ENCODE assay signal across 8 mouse cellular contexts in the genomic region with DNA sequence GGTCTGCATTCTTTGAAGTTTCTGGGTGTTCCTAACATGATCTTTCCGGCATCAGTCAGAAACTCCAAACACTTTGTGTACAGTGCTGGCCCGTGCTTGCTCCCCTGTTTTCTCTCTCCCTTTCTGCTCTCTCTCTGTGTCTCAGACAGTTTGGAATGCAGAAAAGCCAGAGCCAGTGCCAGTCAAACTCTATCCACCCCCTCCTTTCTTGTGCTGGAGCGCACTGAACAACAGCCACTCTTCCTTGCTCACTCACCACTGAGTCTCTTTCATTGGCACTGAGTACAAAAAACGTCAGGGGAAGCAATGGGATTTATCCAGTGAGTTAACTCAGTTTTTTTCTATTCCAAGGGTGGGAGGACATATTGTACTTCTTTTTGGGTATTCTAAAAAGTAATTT.
DNase-seq lines count a peak whose midpoint lies in the region; ATAC-seq lines count a peak whose summit lies in the region.

No protein-coding gene starts in this region.

- no peaks in the 10 kb centered on the region for H3K27me3 ChIP-seq in forebrain, embryonic 13.5 days
- no peaks in the 10 kb centered on the region for H3K27me3 ChIP-seq in hindbrain, embryonic 11.5 days (ENCODE audit: control insufficient read depth, insufficient read depth, low read length)

- 0 out of 2 replicates have a peak overlapping the region, but pooled peaks have one; percentile 25 for H3K27ac ChIP-seq in forebrain, embryonic 13.5 days
- H3K27ac ChIP-seq in hindbrain, embryonic 11.5 days (ENCODE audit: low read depth, low read length), result no peak overlapping the region

- 0 out of 2 replicates have a peak overlapping the region, but pooled peaks have one; percentile 48 for H3K9ac ChIP-seq in forebrain, embryonic 13.5 days
- H3K9ac ChIP-seq in hindbrain, embryonic 11.5 days (ENCODE audit: low read depth, low read length), result no peak overlapping the region

- H3K4me1 ChIP-seq in forebrain, embryonic 13.5 days, result peaks cover 18% of the 10 kb centered on the region
- H3K4me1 ChIP-seq in hindbrain, embryonic 11.5 days (replicated peaks; ENCODE audit: control insufficient read depth, insufficient read depth, low read length), result no peaks in the 10 kb centered on the region

- peak; percentile 93 for ATAC-seq in forebrain, embryonic 13.5 days
- ATAC-seq in hindbrain, embryonic 11.5 days (ENCODE audit: low FRiP score), result peak; percentile 69
- ATAC-seq in cerebellum, adult (ENCODE audit: insufficient number of reproducible peaks, low FRiP score, low TSS enrichment), result no peak

- peak; percentile 2 for DNase-seq in gastrocnemius, adult 18-20 months (ENCODE audit: low spot score)
- DNase-seq in gastrocnemius, postnatal 36 days, result no peak
- peak; percentile 93 for DNase-seq in Muller cell, postnatal 12 days (ENCODE audit: inconsistent ontology term)
- peak; percentile 37 for DNase-seq in hindbrain, embryonic 11.5 days (ENCODE audit: low spot score)
- peak; percentile 43 for DNase-seq in lung, postnatal 36 days
- DNase-seq in yolk sac, embryonic 10.5 days (ENCODE audit: low spot score), result peak; percentile 6

- H3K36me3 ChIP-seq in forebrain, embryonic 13.5 days (ENCODE audit: poor library complexity, severe bottlenecking), result no peaks in the 10 kb centered on the region
- no peaks in the 10 kb centered on the region for H3K36me3 ChIP-seq in hindbrain, embryonic 11.5 days (ENCODE audit: control insufficient read depth, insufficient read depth, low read length)

- H3K4me3 ChIP-seq in forebrain, embryonic 13.5 days, result no peak overlapping the region
- no peak overlapping the region for H3K4me3 ChIP-seq in hindbrain, embryonic 11.5 days (ENCODE audit: low read depth, low read length)

- intact Hi-C loops in gastrocnemius, postnatal 36 days (cut with DNase I), result no loop called here

- H3K4me2 ChIP-seq in forebrain, embryonic 13.5 days, result 0 out of 2 replicates have a peak overlapping the region, but pooled peaks have one; percentile 29
- no peak overlapping the region for H3K4me2 ChIP-seq in hindbrain, embryonic 11.5 days (replicated peaks; ENCODE audit: low read depth, low read length)

- H3K9me3 ChIP-seq in forebrain, embryonic 13.5 days (replicated peaks), result no peaks in the 10 kb centered on the region
- no peaks in the 10 kb centered on the region for H3K9me3 ChIP-seq in hindbrain, embryonic 11.5 days (ENCODE audit: control insufficient read depth, low read length)

- 5% methylated on average over 4 of the region's 4 CpGs for WGBS in forebrain, embryonic 13.5 days
- WGBS in hindbrain, embryonic 11.5 days, result 20% methylated on average over 4 of the region's 4 CpGs

Comparison
In these comparisons a context has a peak if more than half of its experiments do, and no peak if none do; other contexts are left out.
1. DNase-seq: peak in gastrocnemius, adult 18-20 months (single experiment), Muller cell, postnatal 12 days (single experiment), hindbrain, embryonic 11.5 days (single experiment), lung, postnatal 36 days (single experiment) and yolk sac, embryonic 10.5 days (single experiment); none in gastrocnemius, postnatal 36 days (0 of 2).